Mouse (Mus musculus) embryonic facial prominence, embryonic 13.5 days (tissue): Measurements from ENCODE around the gene Sgsm2. TPM values are rescaled to one million over a fixed set of nuclear protein-coding genes. Genes with fewer than 3 reads are reported as not detected.

Experiments
- ATAC-seq: fragments of 200-750 bp; cut with Nextera tagmentation; 2 replicates; pipeline ENCODE4 v1.8.0; 2017; ENCODE audit warnings: low read depth; ENCODE audit not compliant: insufficient number of reproducible peaks, insufficient read depth, low FRiP score, low TSS enrichment
- H3K27ac ChIP-seq: fragments of 300-500 bp; sonication (generic); 2 replicates; pipeline ENCODE4 v1.5.1; 2015; ENCODE audit warnings: moderate library complexity, mild to moderate bottlenecking, inconsistent platforms
- H3K27me3 ChIP-seq: fragments of 300-500 bp; sonication (generic); 2 replicates; pipeline ENCODE4 v1.6.1; 2015; ENCODE audit warnings: mild to moderate bottlenecking, inconsistent platforms
- H3K36me3 ChIP-seq: fragments of 300-500 bp; sonication (generic); 2 replicates; pipeline ENCODE4 v1.6.1; 2015; ENCODE audit warnings: mild to moderate bottlenecking, inconsistent platforms
- H3K4me1 ChIP-seq: fragments of 300-500 bp; sonication (generic); 2 replicates; pipeline ENCODE4 v1.6.1; 2015; ENCODE audit warnings: inconsistent platforms
- H3K4me2 ChIP-seq: fragments of 300-500 bp; sonication (generic); 2 replicates; pipeline ENCODE4 v1.6.1; 2015; ENCODE audit warnings: moderate library complexity, mild to moderate bottlenecking, inconsistent platforms
- H3K4me3 ChIP-seq: fragments of 300-500 bp; sonication (generic); 2 replicates; pipeline ENCODE4 v1.5.1; 2015; ENCODE audit warnings: mild to moderate bottlenecking, inconsistent platforms
- H3K9ac ChIP-seq: fragments of 300-500 bp; sonication (generic); 2 replicates; pipeline ENCODE4 v1.6.1; 2015; ENCODE audit warnings: mild to moderate bottlenecking, inconsistent platforms
- H3K9me3 ChIP-seq: fragments of 300-500 bp; sonication (generic); 2 replicates; pipeline ENCODE4 v1.6.1; 2016; ENCODE audit warnings: inconsistent platforms
- WGBS: fragments of 180-500 bp; shearing (Covaris S2); methylation state at CpG from one replicate; pipeline ENCODE4 v1.1.7; 2015; ENCODE audit warnings: mixed read lengths; 5-methylcytosine and 5-hydroxymethylcytosine counted together
- microRNA-seq: library from miRNA; unstranded; fragments of <30 nt; microRNA quantifications from one replicate; pipeline ENCODE4, GENCODE M21; 2016
- polyA plus RNA-seq: library from polyadenylated mRNA; unstranded; fragments of >200 nt; fragmentation: Nextera tagmentation; extraction: Ambion mirVana; gene quantifications from 2 replicates; pipeline ENCODE4 v1.2.1, GENCODE M21; 2015

The Sgsm2 gene
- polyA plus RNA-seq, 1 experiment from 2014 or later: 4.7 TPM

DNA sequence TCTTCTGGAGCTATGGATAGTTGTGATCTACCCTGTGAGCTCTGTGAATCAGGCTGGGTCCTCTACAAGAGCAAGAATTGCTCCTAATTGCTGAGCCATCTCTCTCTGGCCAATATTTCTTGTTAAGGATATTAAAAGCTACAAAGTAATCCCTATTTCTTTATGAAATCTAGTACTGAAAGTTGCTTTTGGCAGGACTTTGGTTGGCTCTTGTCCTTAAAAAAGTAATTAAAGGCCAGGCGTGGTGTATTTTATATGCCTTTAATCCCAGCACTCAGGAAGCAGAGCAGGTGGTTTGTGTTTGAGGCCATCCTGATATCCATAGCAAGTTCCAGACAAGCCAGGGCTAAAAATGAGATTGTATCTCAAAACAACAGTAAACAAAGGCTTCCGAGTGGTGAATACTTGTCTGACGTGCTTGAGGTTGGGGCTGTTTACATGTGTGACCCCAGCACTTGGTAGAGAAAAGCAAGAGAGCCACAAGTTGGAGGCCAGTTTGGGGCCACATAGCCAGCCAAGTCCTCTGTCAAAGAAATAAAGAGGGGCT is 92.7 kb downstream of the Sgsm2 start:
- Histone ChIP-seq H3K9ac (no peak overlapping the region), H3K4me3 (no peak overlapping the region), H3K27me3 (no peaks in the 10 kb centered on the region), H3K27ac (no peak overlapping the region), H3K9me3 (no peaks in the 10 kb centered on the region), H3K36me3 (peaks cover 75% of the 10 kb centered on the region), H3K4me2 (no peak overlapping the region), H3K4me1 (no peaks in the 10 kb centered on the region)
- 70% methylated on average over 3 of the region's 3 CpGs for WGBS
- no peak for ATAC-seq

DNA sequence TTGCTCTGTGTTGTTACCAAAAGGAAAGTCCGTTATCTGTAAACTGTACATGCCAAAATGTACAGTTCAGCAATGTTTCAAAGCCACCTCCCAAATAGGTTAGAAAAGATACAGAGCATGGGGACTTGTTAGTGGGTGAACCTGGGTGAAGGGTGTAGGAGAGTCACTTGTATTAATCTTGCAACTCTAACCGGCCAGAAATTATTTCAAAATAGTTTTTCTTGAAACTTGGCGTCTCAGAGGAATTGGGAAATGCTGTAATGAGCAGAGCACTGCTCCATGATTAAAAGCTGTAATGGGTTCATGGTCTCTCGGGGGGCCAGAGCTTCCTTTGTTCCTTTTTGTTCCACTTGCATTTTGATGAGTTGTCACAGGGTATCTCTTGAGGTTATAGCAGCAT is 96.2 kb downstream of the Sgsm2 start:
- Histone ChIP-seq H3K27me3 (no peaks in the 10 kb centered on the region), H3K4me2 (no peak overlapping the region), H3K4me3 (no peak overlapping the region), H3K9ac (no peak overlapping the region), H3K36me3 (peaks cover 75% of the 10 kb centered on the region), H3K9me3 (no peaks in the 10 kb centered on the region; the same call in 1 of the 2 replicates), H3K4me1 (no peaks in the 10 kb centered on the region), H3K27ac (no peak overlapping the region)
- WGBS: 81% methylated on average over 4 of the region's 4 CpGs
- ATAC-seq: no peak

Small RNA genes within 50 kb of the gene (microRNA-seq; reads per million reads assigned to microRNA genes)
- gene Mir6926: not detected

Other genes with a start within 250 kb of the Sgsm2 start
- gene Cluh, start 247.6 kb downstream of the Sgsm2 start, polyA plus RNA-seq: 22.5 and 22.7 TPM in 2 replicates
- gene Pafah1b1, start 172.4 kb downstream of the Sgsm2 start, polyA plus RNA-seq: 54.3 and 55.0 TPM in 2 replicates
- gene Mettl16, start 126.2 kb downstream of the Sgsm2 start, polyA plus RNA-seq: 58.4 and 61.8 TPM in 2 replicates
- gene Mnt, start 66.1 kb downstream of the Sgsm2 start, polyA plus RNA-seq: 5.7 and 6.0 TPM in 2 replicates
- gene Tsr1, start 1.0 kb upstream of the Sgsm2 start, polyA plus RNA-seq: 40.1 and 42.4 TPM in 2 replicates
- gene Smg6, start 28.8 kb upstream of the Sgsm2 start, polyA plus RNA-seq: 22.4 and 22.5 TPM in 2 replicates
- gene Srr, start 28.9 kb upstream of the Sgsm2 start, polyA plus RNA-seq: 29.9 and 30.6 TPM in 2 replicates